Mouse (Mus musculus): ENCODE measurements at regions not wholly inside any gene's neighbourhood (a gene's known extent, or its start where the extent isn't known, plus 50 kb on each side); places are given as distances from the start of the nearest gene placed in this dataset.

DNA sequence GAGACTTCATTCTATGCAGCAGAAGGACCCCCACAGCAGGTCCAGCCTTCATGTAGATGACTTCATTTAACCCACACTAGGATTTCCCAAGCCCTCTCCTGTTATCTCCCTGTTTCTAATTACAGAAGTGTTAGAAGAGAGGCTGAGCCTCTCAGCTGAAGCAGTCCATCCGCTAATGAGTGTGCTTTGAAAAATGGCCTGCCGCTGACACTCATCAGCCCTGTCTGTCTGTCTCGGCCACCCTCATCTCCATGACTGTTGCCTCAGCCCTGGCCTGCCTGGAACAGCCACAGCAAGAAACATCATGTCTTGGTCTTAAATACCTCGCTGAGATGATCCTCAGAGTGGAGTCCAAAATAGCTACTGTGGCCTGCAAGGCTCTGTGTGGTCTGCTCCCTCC lies 273.1 kb downstream of the Slc30a10 start:
- no peak overlapping the region for H3K4me3 ChIP-seq
- no peak overlapping the region for H3K9ac ChIP-seq
- peaks cover 6% of the 10 kb centered on the region; the same call in 1 of the 2 replicates for H3K4me1 ChIP-seq
- H3K9me3 ChIP-seq, result no peaks in the 10 kb centered on the region
- 19% methylated on average over 4 of the region's 4 CpGs for WGBS
- peak; percentile 87 for ATAC-seq (ENCODE audit: borderline replicate concordance, extremely low read depth, low FRiP score, low TSS enrichment)
- no peaks in the 10 kb centered on the region for H3K36me3 ChIP-seq
- H3K27me3 ChIP-seq, result no peaks in the 10 kb centered on the region
- no peak overlapping the region for H3K4me2 ChIP-seq
- H3K27ac ChIP-seq, result peak overlapping the region; percentile 22

DNA sequence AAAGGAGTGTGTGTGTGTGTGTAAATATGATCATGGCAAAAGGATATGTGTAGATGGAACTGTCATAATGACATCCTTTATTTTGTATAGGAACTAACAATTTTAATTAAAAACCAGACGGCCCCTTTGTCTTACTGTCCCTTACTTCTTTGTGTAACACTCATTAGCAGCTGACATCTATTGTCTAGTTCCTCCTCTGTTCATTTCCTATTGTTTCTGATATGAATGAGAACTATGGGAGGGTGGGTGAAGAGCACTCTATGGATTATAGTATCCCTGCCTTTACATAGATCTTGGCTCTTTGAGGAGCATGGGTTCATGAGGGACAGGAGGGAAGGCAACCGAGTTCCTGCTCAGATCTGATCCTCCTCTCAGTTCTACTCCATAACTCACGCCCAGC lies 273.8 kb downstream of the Slc30a10 start:
- Histone ChIP-seq H3K9ac (no peak overlapping the region), H3K27ac (peak overlapping the region; percentile 22; the same call in 1 of the 2 replicates), H3K4me1 (peaks cover 6% of the 10 kb centered on the region; the same call in 1 of the 2 replicates), H3K4me2 (no peak overlapping the region), H3K27me3 (no peaks in the 10 kb centered on the region), H3K36me3 (no peaks in the 10 kb centered on the region), H3K4me3 (no peak overlapping the region), H3K9me3 (no peaks in the 10 kb centered on the region)
- no peak for ATAC-seq (ENCODE audit: borderline replicate concordance, extremely low read depth, low FRiP score, low TSS enrichment)
- 52% methylated on average over 3 of the region's 3 CpGs for WGBS

DNA sequence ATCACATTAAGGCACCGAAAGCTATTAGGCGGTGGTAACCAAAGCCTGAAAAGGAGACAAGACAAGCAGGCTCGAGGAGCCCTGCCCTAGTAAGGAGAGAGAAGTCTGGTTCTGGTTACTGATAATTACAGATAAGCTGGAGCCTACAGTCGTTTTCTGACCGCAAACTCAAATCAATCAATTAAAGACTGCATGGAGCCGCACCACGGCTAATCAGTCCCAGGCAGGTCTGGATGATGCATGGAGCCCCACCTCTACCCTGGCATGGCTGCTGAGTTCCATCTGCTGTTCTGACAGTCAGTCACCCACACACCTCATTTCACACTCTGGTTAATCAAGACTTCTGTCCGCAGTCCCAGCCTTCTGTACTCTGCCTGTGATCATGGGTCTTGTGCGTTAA lies 276.4 kb downstream of the Slc30a10 start:
- Histone ChIP-seq H3K36me3 (no peaks in the 10 kb centered on the region), H3K4me2 (no peak overlapping the region), H3K9me3 (no peaks in the 10 kb centered on the region), H3K4me3 (no peak overlapping the region), H3K4me1 (peaks cover 6% of the 10 kb centered on the region; the same call in 1 of the 2 replicates), H3K27me3 (no peaks in the 10 kb centered on the region), H3K27ac (no peak overlapping the region), H3K9ac (no peak overlapping the region)
- 36% methylated on average over 9 of the region's 9 CpGs for WGBS
- ATAC-seq (ENCODE audit: borderline replicate concordance, extremely low read depth, low FRiP score, low TSS enrichment), result 0 out of 2 replicates have a peak, but pooled peaks have one; percentile 51

DNA sequence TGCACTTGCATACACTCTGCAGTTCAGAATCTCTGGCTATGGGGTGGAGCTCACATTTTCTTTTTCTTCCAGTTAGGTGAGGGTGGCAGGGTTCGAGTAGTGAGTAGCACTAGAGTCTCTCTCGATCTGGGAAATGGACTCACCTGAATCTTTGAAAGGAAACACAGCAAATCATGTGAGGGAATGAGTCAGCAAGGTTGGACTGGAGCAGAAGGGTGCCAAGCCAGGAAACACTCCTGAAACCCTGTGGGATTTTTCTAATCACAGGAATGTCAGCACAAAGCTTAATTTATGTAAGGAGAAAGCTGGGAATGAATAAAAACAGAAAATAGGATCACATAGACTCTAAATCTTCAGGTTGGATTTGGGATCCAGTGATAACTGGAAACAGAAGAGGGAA lies 282.1 kb downstream of the Slc30a10 start:
- Histone ChIP-seq H3K4me3 (no peak overlapping the region), H3K27me3 (no peaks in the 10 kb centered on the region)
- 56% methylated on average over 2 of the region's 2 CpGs for WGBS

DNA sequence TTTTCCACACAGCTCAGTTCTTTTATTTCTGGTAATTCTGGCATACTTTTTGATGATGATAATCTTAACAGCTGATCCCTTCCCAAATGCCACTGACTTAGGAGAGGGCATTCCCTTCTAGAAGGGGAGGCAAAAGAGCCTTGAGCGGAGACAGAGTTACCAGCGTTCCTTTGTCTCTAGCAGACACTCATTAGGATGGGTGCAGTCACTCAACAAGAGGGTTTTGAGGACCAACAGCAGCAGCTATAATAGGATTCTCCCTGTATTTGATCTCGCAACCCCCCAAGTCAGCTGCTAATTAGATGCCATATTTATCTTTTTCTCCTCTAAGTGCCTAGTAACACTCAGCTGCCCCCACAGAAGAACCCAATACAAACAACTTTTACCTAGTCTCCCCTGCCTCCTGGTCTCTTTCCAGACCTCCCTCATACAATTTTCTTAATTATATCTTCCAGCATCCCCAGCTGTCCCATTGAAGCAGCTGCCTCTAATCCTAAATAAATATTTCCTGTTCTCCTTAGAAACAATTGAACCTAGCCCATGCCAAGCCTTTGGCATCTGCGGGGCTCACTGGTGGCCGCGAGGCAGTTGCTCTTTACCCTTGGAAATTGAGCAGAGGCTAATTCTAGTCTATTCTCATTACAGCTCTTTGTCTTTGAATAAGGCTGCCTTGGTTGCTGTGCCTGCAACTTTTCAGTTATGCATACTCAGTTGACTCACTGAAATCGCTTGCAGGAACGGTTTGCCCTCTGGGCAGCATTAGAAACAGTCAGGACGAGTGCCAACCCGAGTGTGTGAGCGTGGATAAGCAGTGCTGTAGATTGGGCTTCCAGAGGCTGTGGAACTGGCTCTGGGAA lies 286.6 kb downstream of the Slc30a10 start:
- H3K4me2 ChIP-seq, result no peak overlapping the region
- H3K9me3 ChIP-seq, result no peaks in the 10 kb centered on the region
- no peak overlapping the region for H3K27ac ChIP-seq
- H3K9ac ChIP-seq, result no peak overlapping the region
- no peak for ATAC-seq (ENCODE audit: borderline replicate concordance, extremely low read depth, low FRiP score, low TSS enrichment)
- H3K4me1 ChIP-seq, result peaks cover 10% of the 10 kb centered on the region
- H3K4me3 ChIP-seq, result no peak overlapping the region
- no peaks in the 10 kb centered on the region for H3K36me3 ChIP-seq
- H3K27me3 ChIP-seq, result no peaks in the 10 kb centered on the region
- WGBS, result 40% methylated on average over 11 of the region's 11 CpGs

More for the DNA sequence above, 282.1 kb downstream of the Slc30a10 start:
- no peak overlapping the region for H3K4me2 ChIP-seq
- H3K9ac ChIP-seq, result no peak overlapping the region
- no peak for ATAC-seq (ENCODE audit: borderline replicate concordance, extremely low read depth, low FRiP score, low TSS enrichment)
- H3K9me3 ChIP-seq, result no peaks in the 10 kb centered on the region
- H3K36me3 ChIP-seq, result no peaks in the 10 kb centered on the region
- no peak overlapping the region for H3K27ac ChIP-seq
- H3K4me1 ChIP-seq, result peaks cover 9% of the 10 kb centered on the region

DNA sequence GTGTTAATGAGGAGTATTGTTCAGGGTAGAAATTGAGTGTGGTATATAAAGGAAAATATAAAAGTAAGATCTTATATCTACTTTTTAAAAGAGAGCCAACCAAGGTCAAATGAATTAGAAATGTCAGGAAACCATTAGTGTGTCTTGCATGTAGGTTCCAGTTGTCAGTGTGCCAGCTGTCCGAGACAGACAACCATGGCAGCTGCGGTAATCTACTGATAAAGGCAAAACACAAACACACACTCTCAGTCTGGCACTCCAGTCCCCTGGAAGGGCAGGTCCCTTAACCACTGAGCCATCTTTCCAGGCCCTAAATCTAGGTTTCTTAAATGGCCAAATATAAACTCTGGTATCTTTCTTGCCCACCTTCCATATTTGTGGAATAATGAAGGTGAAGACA lies 294.6 kb downstream of the Slc30a10 start:
- no peak overlapping the region for H3K9ac ChIP-seq
- WGBS, result 36% methylated on average over 2 of the region's 2 CpGs
- H3K4me1 ChIP-seq, result no peaks in the 10 kb centered on the region

DNA sequence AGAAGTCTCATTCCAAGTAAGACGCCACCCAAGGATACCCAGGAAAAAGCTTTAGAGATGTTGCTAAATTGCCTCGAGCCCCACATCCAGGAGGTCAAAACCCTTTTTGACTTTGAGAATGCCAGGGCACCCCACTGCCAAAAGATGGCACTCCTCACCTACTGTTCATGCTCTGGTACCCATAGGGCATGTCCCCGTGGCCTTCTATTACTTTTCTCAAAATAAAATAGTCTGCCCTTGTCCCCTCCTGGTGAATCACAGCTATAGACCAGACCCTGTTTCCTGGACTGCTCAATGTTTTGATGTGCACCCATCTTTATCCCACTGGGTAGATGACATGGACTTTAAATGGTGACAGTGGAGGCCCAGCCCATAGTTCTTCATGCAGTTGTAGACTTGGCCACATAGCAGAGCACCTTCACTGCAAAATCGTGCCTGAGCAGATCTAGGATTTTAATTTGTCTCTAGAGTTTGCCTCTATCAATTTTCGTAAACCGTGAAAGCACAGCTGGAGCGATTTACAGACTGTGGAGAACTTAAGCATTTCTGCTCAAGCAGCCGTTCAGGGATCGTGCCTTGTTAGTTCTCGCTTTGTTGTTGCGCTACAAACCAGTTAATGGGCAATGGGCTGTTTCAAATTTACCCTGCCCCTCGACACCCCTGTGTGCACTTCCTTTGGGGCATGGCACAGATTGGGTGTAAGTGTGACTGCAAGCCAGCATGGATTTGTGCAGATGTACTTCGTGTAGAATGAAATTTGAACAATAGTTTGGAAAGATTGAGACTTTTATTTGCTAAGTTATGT lies 300.0 kb downstream of the Slc30a10 start:
- Histone ChIP-seq H3K27me3 (no peaks in the 10 kb centered on the region), H3K4me3 (no peak overlapping the region), H3K4me2 (no peak overlapping the region), H3K27ac (no peak overlapping the region), H3K4me1 (no peaks in the 10 kb centered on the region), H3K36me3 (no peaks in the 10 kb centered on the region), H3K9ac (no peak overlapping the region), H3K9me3 (no peaks in the 10 kb centered on the region)
- 71% methylated on average over 13 of the region's 13 CpGs for WGBS
- 0 out of 2 replicates have a peak, but pooled peaks have one; percentile 31 for ATAC-seq (ENCODE audit: borderline replicate concordance, extremely low read depth, low FRiP score, low TSS enrichment)

More for the DNA sequence above, 294.6 kb downstream of the Slc30a10 start:
- H3K27ac ChIP-seq, result no peak overlapping the region
- ATAC-seq (ENCODE audit: borderline replicate concordance, extremely low read depth, low FRiP score, low TSS enrichment), result no peak
- H3K36me3 ChIP-seq, result no peaks in the 10 kb centered on the region
- H3K27me3 ChIP-seq, result no peaks in the 10 kb centered on the region
- no peak overlapping the region for H3K4me2 ChIP-seq
- no peaks in the 10 kb centered on the region for H3K9me3 ChIP-seq
- no peak overlapping the region for H3K4me3 ChIP-seq

DNA sequence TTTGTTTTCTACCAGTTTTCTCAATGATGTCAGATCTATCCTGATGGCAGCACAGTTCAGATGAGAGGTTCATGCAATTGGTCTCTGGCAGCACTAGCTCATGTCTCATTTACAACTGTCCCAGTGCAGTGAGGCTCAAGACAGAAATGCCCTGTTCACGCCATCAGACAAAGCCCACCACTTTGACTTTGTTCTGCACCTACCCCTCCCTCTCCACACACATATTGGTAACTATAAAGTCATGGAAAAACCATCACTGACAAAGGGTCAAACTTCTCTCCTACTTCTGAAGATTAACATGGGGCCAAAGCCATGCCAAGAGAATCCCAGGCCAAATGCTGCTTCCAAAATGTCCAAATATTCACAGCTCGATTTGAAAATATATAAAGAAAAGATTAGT lies 302.7 kb downstream of the Slc30a10 start:
- Histone ChIP-seq H3K4me1 (no peaks in the 10 kb centered on the region), H3K27ac (no peak overlapping the region), H3K9me3 (no peaks in the 10 kb centered on the region), H3K27me3 (no peaks in the 10 kb centered on the region), H3K4me2 (no peak overlapping the region), H3K4me3 (no peak overlapping the region), H3K9ac (no peak overlapping the region), H3K36me3 (no peaks in the 10 kb centered on the region)
- no peak for ATAC-seq (ENCODE audit: borderline replicate concordance, extremely low read depth, low FRiP score, low TSS enrichment)
- 73% methylated on average over 2 of the region's 2 CpGs for WGBS

DNA sequence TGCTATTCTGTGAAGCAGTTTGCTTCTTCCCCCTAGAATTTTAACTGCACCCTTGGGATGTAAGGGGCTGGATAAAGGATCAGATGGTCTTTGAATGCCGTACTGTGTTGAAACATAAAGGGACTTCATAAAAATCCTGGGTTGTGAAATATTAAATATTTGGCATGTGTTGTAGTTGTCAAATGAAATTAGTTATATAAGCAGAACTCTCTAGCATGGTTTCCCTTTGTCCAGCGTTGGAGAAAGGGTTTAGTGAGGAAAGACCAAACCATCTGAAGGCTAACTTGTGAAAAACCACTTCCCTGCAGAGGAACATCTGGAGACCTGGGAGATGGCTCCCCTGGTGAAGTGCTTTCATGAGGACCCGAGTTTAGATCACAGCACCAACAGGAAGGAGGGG lies 319.6 kb downstream of the Slc30a10 start:
- no peak for ATAC-seq (ENCODE audit: borderline replicate concordance, extremely low read depth, low FRiP score, low TSS enrichment)
- H3K9ac ChIP-seq, result no peak overlapping the region
- WGBS, result 39% methylated on average over 3 of the region's 3 CpGs
- H3K36me3 ChIP-seq, result no peaks in the 10 kb centered on the region
- no peaks in the 10 kb centered on the region for H3K27me3 ChIP-seq
- no peak overlapping the region for H3K4me3 ChIP-seq
- H3K4me1 ChIP-seq, result no peaks in the 10 kb centered on the region
- no peak overlapping the region for H3K4me2 ChIP-seq
- no peaks in the 10 kb centered on the region for H3K9me3 ChIP-seq
- no peak overlapping the region for H3K27ac ChIP-seq

DNA sequence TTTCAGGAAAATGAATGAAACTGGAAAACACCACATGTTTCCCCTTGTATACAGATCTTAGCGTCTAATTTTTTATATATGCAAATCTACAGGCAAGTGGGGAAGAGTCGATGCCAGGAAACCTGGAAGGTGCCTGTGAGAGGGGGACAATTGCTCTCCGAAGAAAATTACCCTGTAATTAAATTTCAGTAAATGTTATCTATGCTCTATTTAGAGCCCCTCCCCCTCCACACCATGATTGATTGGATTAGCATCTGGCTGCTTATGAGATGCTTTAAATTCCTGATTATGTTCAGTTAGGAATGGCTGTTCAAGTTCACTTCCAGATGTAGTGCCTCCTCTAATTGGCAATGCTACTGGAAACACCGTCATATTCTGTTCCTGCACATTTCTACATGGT lies 325.0 kb downstream of the Slc30a10 start:
- no peak for ATAC-seq (ENCODE audit: borderline replicate concordance, extremely low read depth, low FRiP score, low TSS enrichment)
- H3K36me3 ChIP-seq, result no peaks in the 10 kb centered on the region
- WGBS, result 67% methylated on average over 4 of the region's 4 CpGs

DNA sequence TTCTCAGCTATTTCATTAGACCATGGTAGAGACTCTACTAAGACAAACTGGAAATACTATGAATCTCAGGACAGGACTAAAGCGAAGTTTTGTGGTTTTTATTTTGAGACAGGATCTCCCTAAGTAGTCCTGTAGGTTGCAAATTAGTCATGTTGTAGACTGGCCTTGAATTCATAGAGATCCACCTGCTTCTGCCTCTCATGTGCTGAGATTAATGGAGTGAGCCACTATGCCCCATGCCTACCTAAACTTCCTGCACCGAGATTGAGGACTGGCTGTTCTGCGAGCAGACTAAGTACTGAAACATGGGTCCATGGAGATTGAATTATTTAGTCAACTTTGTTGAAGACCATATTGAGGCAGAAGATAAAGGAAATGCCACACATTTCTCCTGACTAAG lies 315.0 kb downstream of the Lyplal1 start:
- no peak overlapping the region for H3K4me2 ChIP-seq
- no peak for ATAC-seq (ENCODE audit: borderline replicate concordance, extremely low read depth, low FRiP score, low TSS enrichment)
- H3K9me3 ChIP-seq, result no peaks in the 10 kb centered on the region
- no peak overlapping the region for H3K9ac ChIP-seq
- peaks cover 2% of the 10 kb centered on the region; the same call in 1 of the 2 replicates for H3K4me1 ChIP-seq
- no peaks in the 10 kb centered on the region for H3K36me3 ChIP-seq
- no peaks in the 10 kb centered on the region for H3K27me3 ChIP-seq
- 87% methylated on average over 3 of the region's 3 CpGs for WGBS
- no peak overlapping the region for H3K4me3 ChIP-seq
- H3K27ac ChIP-seq, result no peak overlapping the region

More for the DNA sequence above, 325.0 kb downstream of the Slc30a10 start:
- Histone ChIP-seq H3K4me1 (no peaks in the 10 kb centered on the region), H3K9me3 (no peaks in the 10 kb centered on the region), H3K4me2 (no peak overlapping the region), H3K9ac (no peak overlapping the region), H3K27ac (no peak overlapping the region), H3K4me3 (no peak overlapping the region), H3K27me3 (no peaks in the 10 kb centered on the region)

DNA sequence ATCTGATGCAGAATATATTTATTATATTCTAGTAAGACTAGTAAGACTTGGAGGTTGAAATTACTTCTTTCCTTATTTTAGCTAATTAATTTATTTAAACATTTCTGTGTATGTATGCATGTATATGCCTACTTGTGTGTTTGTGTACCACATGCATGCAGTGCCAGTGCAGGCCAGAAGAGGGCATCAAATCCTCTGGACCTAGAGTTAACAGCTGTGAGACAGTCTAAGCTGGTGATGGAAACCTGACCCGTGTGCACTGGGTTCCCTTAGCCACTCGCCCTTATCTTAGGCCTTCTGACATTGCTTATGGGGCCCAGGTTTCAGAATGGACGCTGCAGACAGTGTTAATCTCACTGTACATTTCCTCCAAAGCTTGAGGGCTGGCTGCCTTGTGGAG lies 302.2 kb downstream of the Lyplal1 start:
- no peaks in the 10 kb centered on the region; the same call in 1 of the 2 replicates for H3K9me3 ChIP-seq
- ATAC-seq (ENCODE audit: borderline replicate concordance, extremely low read depth, low FRiP score, low TSS enrichment), result no peak
- H3K27ac ChIP-seq, result no peak overlapping the region
- no peak overlapping the region for H3K4me3 ChIP-seq
- H3K4me1 ChIP-seq, result 0 out of 2 replicates have a peak, but pooled peaks cover 12% of the 10 kb centered on the region
- no peak overlapping the region for H3K9ac ChIP-seq
- WGBS, result 76% methylated on average over 3 of the region's 3 CpGs
- no peaks in the 10 kb centered on the region for H3K36me3 ChIP-seq
- H3K4me2 ChIP-seq, result no peak overlapping the region
- no peaks in the 10 kb centered on the region for H3K27me3 ChIP-seq

Data from lung, embryonic 15.5 days (tissue).